Mouse (Mus musculus): ENCODE measurements around the gene Lrrc28. TPM values are rescaled to one million over a fixed set of nuclear protein-coding genes. Genes with fewer than 3 reads are reported as not detected.

The Lrrc28 gene
- polyA plus RNA-seq, 1 experiment from 2014 or later: 13.5 TPM

DNA sequence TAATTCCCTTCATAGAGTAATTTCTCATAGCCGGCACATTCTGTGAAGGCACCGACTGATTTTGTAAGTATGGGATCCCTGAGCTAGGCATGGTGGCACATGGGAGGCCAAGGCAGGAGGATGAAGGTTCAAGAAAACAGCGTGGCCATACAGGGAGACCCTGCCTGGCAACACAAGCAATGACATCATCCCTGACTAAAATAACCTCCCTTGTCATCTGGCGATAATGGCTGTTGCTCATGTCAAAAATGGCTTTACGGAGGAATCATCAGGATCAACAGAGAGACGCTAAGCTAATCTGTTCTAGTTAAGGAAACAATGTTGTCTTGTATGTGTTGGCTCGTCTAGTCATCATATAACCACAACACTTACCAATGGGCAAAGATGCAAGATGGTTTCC is 85.6 kb downstream of the Lrrc28 start:
- no peak for ATAC-seq (ENCODE audit: low read depth)
- Histone ChIP-seq H3K9me3 (ENCODE audit: control insufficient read depth, low read length) (no peaks in the 10 kb centered on the region), H3K4me2 (ENCODE audit: low read depth, low read length) (no peak overlapping the region), H3K9ac (ENCODE audit: low read length) (no peak overlapping the region), H3K4me3 (ENCODE audit: low read length) (no peak overlapping the region), H3K27me3 (ENCODE audit: control insufficient read depth, insufficient read depth, low read depth, low read length) (no peaks in the 10 kb centered on the region), H3K27ac (ENCODE audit: low read length) (no peak overlapping the region), H3K4me1 (replicated peaks; ENCODE audit: control insufficient read depth, insufficient read depth, low read length) (peaks cover 3% of the 10 kb centered on the region; the same call in 1 of the 2 replicates), H3K36me3 (ENCODE audit: control insufficient read depth, insufficient read depth, low read length) (no peaks in the 10 kb centered on the region)
- WGBS: 80% methylated on average over 7 of the region's 7 CpGs

DNA sequence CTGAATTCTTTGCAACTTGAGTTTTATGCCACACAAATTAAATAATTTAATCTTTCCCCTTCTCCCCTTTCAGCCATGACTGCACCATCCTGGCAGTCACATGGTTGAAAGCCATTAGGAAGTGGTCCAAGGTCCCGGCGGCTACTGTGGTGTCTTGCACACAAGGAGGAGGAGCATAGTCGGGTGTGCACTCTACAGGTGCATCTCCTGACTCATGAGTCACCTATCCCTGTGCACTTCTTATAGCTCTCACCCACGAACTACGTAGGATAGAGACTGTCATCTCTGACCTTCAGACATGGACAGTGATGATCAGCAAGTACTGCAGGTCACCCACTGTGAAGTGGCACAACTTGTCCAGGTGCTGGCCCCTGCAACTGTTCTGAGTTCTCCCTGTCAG is 86.8 kb downstream of the Lrrc28 start:
- ATAC-seq (ENCODE audit: low read depth): no peak
- 83% methylated on average over 5 of the region's 5 CpGs for WGBS
- Histone ChIP-seq H3K4me1 (replicated peaks; ENCODE audit: control insufficient read depth, insufficient read depth, low read length) (peaks cover 3% of the 10 kb centered on the region; the same call in 1 of the 2 replicates), H3K27ac (ENCODE audit: low read length) (no peak overlapping the region), H3K27me3 (ENCODE audit: control insufficient read depth, insufficient read depth, low read depth, low read length) (no peaks in the 10 kb centered on the region), H3K9me3 (ENCODE audit: control insufficient read depth, low read length) (no peaks in the 10 kb centered on the region), H3K4me2 (ENCODE audit: low read depth, low read length) (no peak overlapping the region), H3K36me3 (ENCODE audit: control insufficient read depth, insufficient read depth, low read length) (no peaks in the 10 kb centered on the region), H3K9ac (ENCODE audit: low read length) (no peak overlapping the region), H3K4me3 (ENCODE audit: low read length) (no peak overlapping the region)

DNA sequence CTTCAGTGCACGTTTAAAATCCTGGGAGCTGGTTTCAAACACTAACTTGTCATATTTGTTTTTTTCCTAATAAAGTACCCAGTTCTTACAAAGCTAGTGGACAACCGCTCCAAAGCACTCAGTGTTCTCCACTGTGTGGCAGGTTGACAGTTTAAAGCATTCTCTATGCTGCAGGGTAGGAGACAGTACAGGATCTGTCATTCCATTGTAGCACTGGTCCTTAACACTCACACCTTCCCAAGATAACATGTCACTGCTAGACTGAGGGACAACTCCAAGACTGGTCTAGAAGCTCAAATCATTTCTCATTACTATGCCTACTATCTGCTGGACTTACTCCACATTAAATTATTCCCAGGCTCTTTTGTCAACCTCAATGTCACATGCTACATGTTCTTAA is 90.2 kb downstream of the Lrrc28 start:
- Histone ChIP-seq H3K36me3 (ENCODE audit: control insufficient read depth, insufficient read depth, low read length) (no peaks in the 10 kb centered on the region), H3K4me2 (ENCODE audit: low read depth, low read length) (no peak overlapping the region), H3K9me3 (ENCODE audit: control insufficient read depth, low read length) (no peaks in the 10 kb centered on the region), H3K9ac (ENCODE audit: low read length) (no peak overlapping the region), H3K27me3 (ENCODE audit: control insufficient read depth, insufficient read depth, low read depth, low read length) (no peaks in the 10 kb centered on the region), H3K27ac (ENCODE audit: low read length) (no peak overlapping the region), H3K4me1 (replicated peaks; ENCODE audit: control insufficient read depth, insufficient read depth, low read length) (no peaks in the 10 kb centered on the region), H3K4me3 (ENCODE audit: low read length) (no peak overlapping the region)
- WGBS: 56% methylated on average over 2 of the region's 2 CpGs
- ATAC-seq (ENCODE audit: low read depth): no peak

DNA sequence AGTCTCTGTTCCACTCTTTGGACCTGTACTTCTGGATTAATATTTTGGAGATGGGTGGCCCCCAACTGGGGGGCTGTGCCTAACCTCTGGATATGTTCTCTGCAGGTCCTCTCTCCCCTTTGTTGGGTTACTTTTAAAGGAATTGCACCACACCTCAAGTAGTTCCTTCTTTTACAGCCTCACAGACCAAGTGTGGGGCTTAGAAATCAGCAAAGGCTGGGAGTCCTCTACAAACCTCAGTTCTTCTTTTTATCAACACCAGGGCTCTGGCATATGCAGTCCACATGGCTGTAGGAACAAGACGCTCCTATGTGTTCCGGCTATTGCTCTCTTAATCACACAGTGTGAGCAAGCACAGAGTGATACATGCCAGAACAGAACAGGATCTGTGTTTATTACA is 93.8 kb downstream of the Lrrc28 start:
- ATAC-seq (ENCODE audit: low read depth): no peak
- Histone ChIP-seq H3K27me3 (ENCODE audit: control insufficient read depth, insufficient read depth, low read depth, low read length) (no peaks in the 10 kb centered on the region), H3K9ac (ENCODE audit: low read length) (no peak overlapping the region), H3K36me3 (ENCODE audit: control insufficient read depth, insufficient read depth, low read length) (no peaks in the 10 kb centered on the region), H3K4me2 (ENCODE audit: low read depth, low read length) (no peak overlapping the region), H3K4me1 (replicated peaks; ENCODE audit: control insufficient read depth, insufficient read depth, low read length) (no peaks in the 10 kb centered on the region), H3K27ac (ENCODE audit: low read length) (no peak overlapping the region), H3K4me3 (ENCODE audit: low read length) (no peak overlapping the region), H3K9me3 (ENCODE audit: control insufficient read depth, low read length) (no peaks in the 10 kb centered on the region)
- WGBS: 92% methylated on average over 2 of the region's 2 CpGs

DNA sequence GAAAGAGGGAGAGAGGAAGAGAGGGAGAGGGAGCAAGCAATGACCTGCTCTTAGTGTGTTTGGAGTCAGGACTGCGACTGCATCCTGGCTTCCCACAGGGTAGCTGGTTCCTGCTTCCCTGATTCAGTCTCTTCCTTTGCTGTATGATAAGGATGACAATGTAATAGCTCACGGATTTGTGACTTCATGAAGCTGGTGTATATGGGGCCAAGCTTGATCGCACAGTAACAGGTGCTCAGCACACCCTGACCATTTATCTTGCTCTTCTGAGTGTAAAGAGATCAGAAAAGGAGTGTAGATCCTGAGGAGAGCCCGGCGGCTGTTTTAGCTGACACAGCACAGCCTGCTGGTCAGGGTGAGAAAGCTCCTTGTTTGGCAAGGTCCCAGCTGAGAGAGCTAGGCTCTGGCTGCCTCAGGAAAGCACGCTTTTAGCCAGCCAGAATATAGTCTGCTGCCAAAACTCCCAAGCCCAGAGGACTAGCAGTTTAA is 96.0 kb downstream of the Lrrc28 start:
- 27% methylated on average over 6 of the region's 6 CpGs for WGBS
- Histone ChIP-seq H3K4me3 (ENCODE audit: low read length) (no peak overlapping the region), H3K4me2 (ENCODE audit: low read depth, low read length) (no peak overlapping the region), H3K27ac (ENCODE audit: low read length) (no peak overlapping the region), H3K9me3 (ENCODE audit: control insufficient read depth, low read length) (no peaks in the 10 kb centered on the region), H3K4me1 (replicated peaks; ENCODE audit: control insufficient read depth, insufficient read depth, low read length) (no peaks in the 10 kb centered on the region), H3K9ac (ENCODE audit: low read length) (no peak overlapping the region), H3K36me3 (ENCODE audit: control insufficient read depth, insufficient read depth, low read length) (no peaks in the 10 kb centered on the region), H3K27me3 (ENCODE audit: control insufficient read depth, insufficient read depth, low read depth, low read length) (no peaks in the 10 kb centered on the region)
- peak; percentile 85 for ATAC-seq (ENCODE audit: low read depth)

DNA sequence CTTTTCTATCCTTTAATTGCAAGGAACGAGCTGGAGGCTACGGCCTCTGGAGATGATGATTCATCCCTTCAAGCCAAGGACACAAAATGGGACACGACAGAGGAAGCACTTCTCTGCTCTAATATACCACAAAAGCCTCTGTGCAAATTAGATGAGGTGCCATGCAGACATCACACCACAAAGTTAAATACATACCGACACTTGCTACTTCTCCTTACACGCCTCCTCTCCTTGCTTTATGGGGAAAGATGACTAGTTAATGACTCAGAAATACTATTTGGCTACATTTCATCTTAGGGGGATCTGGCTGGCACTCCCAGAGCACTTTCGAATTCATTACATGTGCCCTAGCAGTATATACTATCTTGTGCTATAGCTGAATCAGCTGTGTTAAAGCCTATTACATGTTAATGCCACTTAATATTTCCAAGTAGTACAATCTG is 96.4 kb downstream of the Lrrc28 start:
- H3K27me3 ChIP-seq (ENCODE audit: control insufficient read depth, insufficient read depth, low read depth, low read length): no peaks in the 10 kb centered on the region
- H3K9me3 ChIP-seq (ENCODE audit: control insufficient read depth, low read length): no peaks in the 10 kb centered on the region
- H3K4me3 ChIP-seq (ENCODE audit: low read length): no peak overlapping the region
- H3K27ac ChIP-seq (ENCODE audit: low read length): no peak overlapping the region
- no peaks in the 10 kb centered on the region for H3K4me1 ChIP-seq (replicated peaks; ENCODE audit: control insufficient read depth, insufficient read depth, low read length)
- no peak for ATAC-seq (ENCODE audit: low read depth)
- H3K36me3 ChIP-seq (ENCODE audit: control insufficient read depth, insufficient read depth, low read length): no peaks in the 10 kb centered on the region
- no peak overlapping the region for H3K9ac ChIP-seq (ENCODE audit: low read length)
- 82% methylated on average over 6 of the region's 6 CpGs for WGBS
- no peak overlapping the region for H3K4me2 ChIP-seq (ENCODE audit: low read depth, low read length)

DNA sequence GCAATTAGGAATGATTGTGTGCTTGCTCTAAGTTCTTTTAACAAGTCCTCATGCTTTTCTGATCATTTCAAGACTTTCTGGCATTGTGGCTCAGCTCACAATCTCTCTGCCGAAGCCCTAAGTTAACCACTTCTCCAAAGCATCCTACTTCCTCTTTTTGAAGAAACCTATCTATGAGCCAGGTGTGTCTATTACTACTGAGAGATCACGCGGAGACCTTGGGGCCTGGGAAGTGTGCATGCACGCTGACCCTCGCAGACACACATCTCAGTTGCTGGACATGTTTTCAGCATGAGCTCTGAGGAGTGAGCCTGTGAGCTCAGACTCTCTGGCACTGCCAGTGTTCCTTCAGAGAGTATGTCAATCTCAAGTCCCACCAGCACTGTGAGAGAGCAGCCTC is 98.8 kb downstream of the Lrrc28 start:
- no peak overlapping the region for H3K9ac ChIP-seq (ENCODE audit: low read length)
- H3K4me3 ChIP-seq (ENCODE audit: low read length): no peak overlapping the region
- ATAC-seq (ENCODE audit: low read depth): no peak
- no peak overlapping the region for H3K27ac ChIP-seq (ENCODE audit: low read length)
- H3K4me1 ChIP-seq (replicated peaks; ENCODE audit: control insufficient read depth, insufficient read depth, low read length): no peaks in the 10 kb centered on the region
- H3K9me3 ChIP-seq (ENCODE audit: control insufficient read depth, low read length): no peaks in the 10 kb centered on the region
- no peaks in the 10 kb centered on the region for H3K36me3 ChIP-seq (ENCODE audit: control insufficient read depth, insufficient read depth, low read length)
- no peak overlapping the region for H3K4me2 ChIP-seq (ENCODE audit: low read depth, low read length)
- WGBS: 85% methylated on average over 5 of the region's 5 CpGs
- H3K27me3 ChIP-seq (ENCODE audit: control insufficient read depth, insufficient read depth, low read depth, low read length): no peaks in the 10 kb centered on the region

DNA sequence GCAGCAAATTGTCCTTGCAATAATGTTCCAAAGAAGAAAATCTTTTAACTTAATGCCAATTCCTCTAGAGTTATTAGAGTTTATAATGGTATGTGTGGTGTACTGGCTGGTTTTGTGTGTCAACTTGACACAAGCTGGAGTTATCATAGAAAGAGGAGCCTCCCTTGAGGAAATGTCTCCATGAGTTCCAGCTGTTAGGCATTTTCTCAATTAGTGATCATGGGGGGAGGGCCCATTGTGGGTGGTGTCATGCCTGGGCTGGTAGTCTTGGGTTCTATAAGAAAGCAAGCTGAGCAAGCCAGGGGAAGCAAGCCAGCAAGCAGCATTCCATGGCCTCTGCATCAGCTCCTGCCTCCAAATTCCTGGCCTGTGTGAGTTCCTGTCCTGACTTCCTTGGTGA is 100.5 kb downstream of the Lrrc28 start:
- no peaks in the 10 kb centered on the region for H3K27me3 ChIP-seq (ENCODE audit: control insufficient read depth, insufficient read depth, low read depth, low read length)
- H3K27ac ChIP-seq (ENCODE audit: low read length): no peak overlapping the region
- H3K36me3 ChIP-seq (ENCODE audit: control insufficient read depth, insufficient read depth, low read length): no peaks in the 10 kb centered on the region

DNA sequence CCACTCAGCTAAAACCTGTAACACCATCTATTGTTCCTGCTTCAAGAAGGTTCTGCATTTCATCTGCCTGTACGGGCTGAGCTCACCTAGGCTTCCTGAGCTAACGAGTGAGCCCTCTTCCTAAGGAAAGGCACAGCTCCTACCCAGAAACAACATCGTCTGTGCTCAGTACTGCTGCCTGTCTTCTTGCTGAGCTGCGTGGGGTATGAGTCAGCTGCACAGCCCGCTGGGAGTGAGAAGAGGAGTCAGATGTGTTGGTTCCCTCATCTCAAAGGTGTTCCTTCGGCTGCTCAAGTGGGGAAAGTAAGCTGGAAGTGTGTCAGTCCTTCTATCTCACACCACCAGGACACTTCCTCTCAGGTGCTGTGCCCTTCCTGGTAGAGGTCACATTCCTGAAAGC is 101.4 kb downstream of the Lrrc28 start:
- 71% methylated on average over 6 of the region's 6 CpGs for WGBS
- H3K4me2 ChIP-seq (ENCODE audit: low read depth, low read length): no peak overlapping the region

More for the DNA sequence above, 100.5 kb downstream of the Lrrc28 start:
- H3K4me3 ChIP-seq (ENCODE audit: low read length): no peak overlapping the region
- H3K9me3 ChIP-seq (ENCODE audit: control insufficient read depth, low read length): no peaks in the 10 kb centered on the region
- H3K4me1 ChIP-seq (replicated peaks; ENCODE audit: control insufficient read depth, insufficient read depth, low read length): no peaks in the 10 kb centered on the region
- H3K4me2 ChIP-seq (ENCODE audit: low read depth, low read length): no peak overlapping the region
- no peak for ATAC-seq (ENCODE audit: low read depth)
- H3K9ac ChIP-seq (ENCODE audit: low read length): no peak overlapping the region

More for the DNA sequence above, 101.4 kb downstream of the Lrrc28 start:
- Histone ChIP-seq H3K9ac (ENCODE audit: low read length) (no peak overlapping the region), H3K9me3 (ENCODE audit: control insufficient read depth, low read length) (no peaks in the 10 kb centered on the region), H3K36me3 (ENCODE audit: control insufficient read depth, insufficient read depth, low read length) (no peaks in the 10 kb centered on the region), H3K4me3 (ENCODE audit: low read length) (no peak overlapping the region), H3K27ac (ENCODE audit: low read length) (no peak overlapping the region), H3K27me3 (ENCODE audit: control insufficient read depth, insufficient read depth, low read depth, low read length) (no peaks in the 10 kb centered on the region), H3K4me1 (replicated peaks; ENCODE audit: control insufficient read depth, insufficient read depth, low read length) (no peaks in the 10 kb centered on the region)
- ATAC-seq (ENCODE audit: low read depth): no peak
